Mouse (Mus musculus): ENCODE data around the gene Ankrd55. TPM values are rescaled to one million over a fixed set of nuclear protein-coding genes. Genes with fewer than 3 reads are reported as not detected.
A peak's percentile ranks its signal among the peaks of the same experiment; 100 is the strongest.
"Not testable (repeated sequence)": the region's sequence is repeated elsewhere in the genome, so short reads cannot be mapped to it uniquely, and the experiment has no call there.

Gene Ankrd55
- polyA plus RNA-seq, 1 experiment from 2014 or later = 0.08 TPM

GRCm38 (mm10) chr13:112297781-112298180, 9.5 kb downstream of the Ankrd55 start:
- Histone ChIP-seq H3K4me3 (ENCODE audit: low read depth, low read length) (no peak overlapping the region), H3K27me3 (ENCODE audit: control insufficient read depth, insufficient read depth, low read length) (no peaks in the 10 kb centered on the region), H3K4me2 (replicated peaks; ENCODE audit: low read depth) (no peak overlapping the region), H3K4me1 (replicated peaks; ENCODE audit: control insufficient read depth, insufficient read depth) (no peaks in the 10 kb centered on the region), H3K36me3 (ENCODE audit: control insufficient read depth, insufficient read depth, low read length) (no peaks in the 10 kb centered on the region), H3K27ac (replicated peaks) (no peak overlapping the region), H3K9ac (ENCODE audit: low read length) (no peak overlapping the region), H3K9me3 (ENCODE audit: control insufficient read depth, low read length) (no peaks in the 10 kb centered on the region)
- 77% methylated on average over 6 of the region's 6 CpGs for WGBS
- ATAC-seq (ENCODE audit: low FRiP score, low TSS enrichment) = peak; percentile 21; the same call in 1 of the 2 replicates
- no peak for DNase-seq (ENCODE audit: low spot score)
- no peak for TF ChIP-seq CTCF (IDR thresholded peaks at IDR 0.05; ENCODE audit: low read depth)
- no peak for TF ChIP-seq EP300 (optimal IDR thresholded peaks at IDR 0.05)

DNA sequence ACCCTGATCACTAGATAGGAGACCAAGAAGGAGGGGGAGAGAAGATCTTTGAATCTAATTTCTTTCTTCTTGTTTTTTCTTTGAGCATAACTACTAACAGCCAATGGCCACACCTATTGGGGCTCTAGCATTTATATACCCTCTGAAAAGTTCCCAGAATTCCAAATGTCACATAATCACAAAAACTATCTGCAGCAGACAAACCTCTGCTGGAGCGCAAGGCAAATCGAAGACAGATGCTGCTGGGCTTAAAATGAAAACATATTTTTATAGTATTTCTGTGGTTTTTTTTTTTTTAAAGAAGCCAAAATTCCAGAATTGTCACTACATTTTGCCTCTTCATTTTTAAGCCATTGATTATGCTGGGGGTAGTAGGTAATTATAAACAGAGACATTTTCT, 15.2 kb downstream of the Ankrd55 start:
- Histone ChIP-seq H3K27ac (replicated peaks) (no peak overlapping the region), H3K9me3 (ENCODE audit: control insufficient read depth, low read length) (no peaks in the 10 kb centered on the region), H3K36me3 (ENCODE audit: control insufficient read depth, insufficient read depth, low read length) (no peaks in the 10 kb centered on the region), H3K4me1 (replicated peaks; ENCODE audit: control insufficient read depth, insufficient read depth) (no peaks in the 10 kb centered on the region), H3K4me3 (ENCODE audit: low read depth, low read length) (no peak overlapping the region), H3K4me2 (replicated peaks; ENCODE audit: low read depth) (no peak overlapping the region), H3K9ac (ENCODE audit: low read length) (no peak overlapping the region), H3K27me3 (ENCODE audit: control insufficient read depth, insufficient read depth, low read length) (no peaks in the 10 kb centered on the region)
- ATAC-seq (ENCODE audit: low FRiP score, low TSS enrichment) = no peak
- no peak for DNase-seq (ENCODE audit: low spot score)
- 96% methylated on average over 2 of the region's 2 CpGs for WGBS
- TF ChIP-seq EP300 (optimal IDR thresholded peaks at IDR 0.05) (no peak), CTCF (IDR thresholded peaks at IDR 0.05; ENCODE audit: low read depth) (no peak)

DNA sequence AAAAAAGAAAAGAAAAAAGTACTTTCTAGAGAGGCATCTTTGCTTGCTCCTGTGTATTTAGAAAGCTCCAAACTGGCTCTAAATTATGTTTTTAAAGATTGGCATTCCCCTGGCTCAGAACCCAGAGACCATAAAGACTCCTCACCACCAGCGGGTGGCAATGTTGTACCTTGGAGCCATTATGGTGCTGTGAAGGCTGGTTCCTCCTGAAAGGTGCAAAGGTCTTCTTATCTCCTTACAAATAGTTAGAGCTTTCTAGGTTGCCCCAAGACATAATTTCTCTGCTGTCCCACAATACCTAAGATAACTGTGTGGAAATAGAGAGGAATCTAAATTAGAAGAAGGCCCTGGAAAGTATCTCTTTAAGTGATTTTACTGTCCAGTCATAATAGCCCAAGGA, 20.4 kb downstream of the Ankrd55 start:
- H3K27me3 ChIP-seq (ENCODE audit: control insufficient read depth, insufficient read depth, low read length) = no peaks in the 10 kb centered on the region
- H3K9ac ChIP-seq (ENCODE audit: low read length) = no peak overlapping the region
- TF ChIP-seq EP300 (optimal IDR thresholded peaks at IDR 0.05) (no peak), CTCF (IDR thresholded peaks at IDR 0.05; ENCODE audit: low read depth) (peak; percentile 90)
- no peak overlapping the region for H3K4me2 ChIP-seq (replicated peaks; ENCODE audit: low read depth)
- no peak overlapping the region for H3K4me3 ChIP-seq (ENCODE audit: low read depth, low read length)
- no peaks in the 10 kb centered on the region for H3K9me3 ChIP-seq (ENCODE audit: control insufficient read depth, low read length)
- H3K27ac ChIP-seq (replicated peaks) = no peak overlapping the region
- H3K36me3 ChIP-seq (ENCODE audit: control insufficient read depth, insufficient read depth, low read length) = no peaks in the 10 kb centered on the region
- DNase-seq (ENCODE audit: low spot score) = peak; percentile 69
- ATAC-seq (ENCODE audit: low FRiP score, low TSS enrichment) = peak; percentile 86; the same call in 1 of the 2 replicates
- WGBS = 27% methylated on average over 1 of the region's 1 CpGs
- H3K4me1 ChIP-seq (replicated peaks; ENCODE audit: control insufficient read depth, insufficient read depth) = no peaks in the 10 kb centered on the region

GRCm38 (mm10) chr13:112311611-112312010, 23.4 kb downstream of the Ankrd55 start:
- 0 out of 2 replicates have a peak, but pooled peaks have one; percentile 28 for ATAC-seq (ENCODE audit: low FRiP score, low TSS enrichment)

DNA sequence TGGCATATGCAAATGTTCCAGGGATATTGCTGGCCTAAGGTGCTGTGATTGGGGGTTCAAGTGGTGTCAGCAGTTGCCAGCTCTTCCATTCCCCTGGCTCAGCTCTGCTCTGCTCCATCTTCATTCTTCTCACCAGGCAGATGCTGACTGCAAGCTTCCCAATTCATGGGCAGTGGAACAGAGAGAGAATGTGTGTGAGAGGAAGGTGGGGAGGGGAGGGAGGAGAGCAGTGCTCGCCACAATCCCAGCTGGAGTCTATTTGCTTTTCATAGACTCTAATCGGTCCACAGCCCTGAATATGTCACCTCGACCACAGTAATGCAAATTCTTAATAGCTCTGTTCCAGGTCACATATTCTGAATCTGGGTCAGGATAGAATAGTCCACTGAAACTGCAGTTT, 27.2 kb downstream of the Ankrd55 start:
- WGBS = 27% methylated on average over 3 of the region's 3 CpGs
- Histone ChIP-seq H3K27ac (replicated peaks) (no peak overlapping the region), H3K4me2 (replicated peaks; ENCODE audit: low read depth) (no peak overlapping the region), H3K4me1 (replicated peaks; ENCODE audit: control insufficient read depth, insufficient read depth) (no peaks in the 10 kb centered on the region), H3K9me3 (ENCODE audit: control insufficient read depth, low read length) (no peaks in the 10 kb centered on the region), H3K27me3 (ENCODE audit: control insufficient read depth, insufficient read depth, low read length) (no peaks in the 10 kb centered on the region), H3K36me3 (ENCODE audit: control insufficient read depth, insufficient read depth, low read length) (no peaks in the 10 kb centered on the region), H3K9ac (ENCODE audit: low read length) (no peak overlapping the region), H3K4me3 (ENCODE audit: low read depth, low read length) (no peak overlapping the region)
- ATAC-seq (ENCODE audit: low FRiP score, low TSS enrichment) (peak; percentile 38), DNase-seq (ENCODE audit: low spot score) (peak; percentile 18)
- TF ChIP-seq EP300 (optimal IDR thresholded peaks at IDR 0.05) = no peak
- TF ChIP-seq CTCF (IDR thresholded peaks at IDR 0.05; ENCODE audit: low read depth) = no peak

More at GRCm38 (mm10) chr13:112311611-112312010, 23.4 kb downstream of the Ankrd55 start:
- not testable (repeated sequence) for H3K4me2 ChIP-seq (replicated peaks; ENCODE audit: low read depth); H3K36me3 ChIP-seq (ENCODE audit: control insufficient read depth, insufficient read depth, low read length); H3K27ac ChIP-seq (replicated peaks); H3K9ac ChIP-seq (ENCODE audit: low read length); H3K4me1 ChIP-seq (replicated peaks; ENCODE audit: control insufficient read depth, insufficient read depth); H3K27me3 ChIP-seq (ENCODE audit: control insufficient read depth, insufficient read depth, low read length); H3K9me3 ChIP-seq (ENCODE audit: control insufficient read depth, low read length); H3K4me3 ChIP-seq (ENCODE audit: low read depth, low read length)
- peak; percentile 32 for DNase-seq (ENCODE audit: low spot score)
- WGBS = 33% methylated on average over 3 of the region's 3 CpGs

DNA sequence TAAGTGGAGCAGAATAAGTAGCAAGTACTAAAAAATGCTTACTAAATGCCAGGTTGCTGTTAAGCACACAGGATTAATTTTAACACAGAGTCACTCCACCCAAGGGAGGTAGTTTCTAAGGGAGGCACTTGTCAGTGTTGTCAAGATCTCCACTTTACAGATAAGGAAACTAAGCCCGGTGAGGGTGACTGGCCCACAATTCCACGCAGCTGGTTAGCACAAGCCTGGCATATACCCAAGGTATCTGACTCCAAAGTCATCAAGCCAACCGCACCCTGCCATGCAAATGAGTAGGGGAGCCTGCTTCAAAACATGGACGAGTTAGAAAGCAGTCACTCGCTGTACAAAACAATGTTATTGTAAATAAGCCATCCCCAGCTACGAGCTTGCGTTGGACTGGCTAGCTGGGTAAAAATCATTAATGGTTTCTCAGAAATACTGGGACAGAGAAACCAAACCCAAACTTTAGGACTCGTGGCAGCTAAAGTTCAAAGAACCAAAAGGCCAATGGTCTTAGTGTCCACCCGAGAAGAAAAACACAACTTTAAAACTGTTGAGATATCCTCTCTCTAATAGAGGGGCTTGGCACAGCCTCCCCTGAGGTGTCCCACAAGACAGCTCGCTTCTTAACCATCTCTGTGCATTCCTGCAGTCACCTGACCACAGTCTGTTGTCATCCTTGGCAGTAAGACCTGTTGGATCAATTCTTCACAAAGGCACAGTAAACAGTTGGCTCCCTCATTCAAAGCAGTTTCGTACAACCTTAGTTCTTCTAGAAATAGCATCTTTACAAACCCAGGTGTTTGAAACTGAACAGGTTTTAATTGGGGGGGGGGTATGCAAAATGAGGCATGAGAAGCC, 28.6 kb downstream of the Ankrd55 start:
- 48% methylated on average over 11 of the region's 11 CpGs for WGBS
- H3K4me3 ChIP-seq (ENCODE audit: low read depth, low read length) = no peak overlapping the region
- DNase-seq (ENCODE audit: low spot score) = peak; percentile 55
- H3K27me3 ChIP-seq (ENCODE audit: control insufficient read depth, insufficient read depth, low read length) = no peaks in the 10 kb centered on the region
- no peaks in the 10 kb centered on the region for H3K36me3 ChIP-seq (ENCODE audit: control insufficient read depth, insufficient read depth, low read length)
- no peak overlapping the region for H3K9ac ChIP-seq (ENCODE audit: low read length)
- TF ChIP-seq EP300 (optimal IDR thresholded peaks at IDR 0.05) = no peak
- TF ChIP-seq CTCF (IDR thresholded peaks at IDR 0.05; ENCODE audit: low read depth) = no peak
- no peak overlapping the region for H3K27ac ChIP-seq (replicated peaks)
- H3K4me2 ChIP-seq (replicated peaks; ENCODE audit: low read depth) = no peak overlapping the region
- ATAC-seq (ENCODE audit: low FRiP score, low TSS enrichment) = peak; percentile 70
- H3K4me1 ChIP-seq (replicated peaks; ENCODE audit: control insufficient read depth, insufficient read depth) = no peaks in the 10 kb centered on the region
- no peaks in the 10 kb centered on the region for H3K9me3 ChIP-seq (ENCODE audit: control insufficient read depth, low read length)
